Mouse (Mus musculus) inflammation-experienced regulatory T-cells, adult 6 months (primary cell): ENCODE measurements around the gene Gm1043. TPM values are rescaled to one million over a fixed set of nuclear protein-coding genes. Genes with fewer than 3 reads are reported as not detected.

Source experiments
- ATAC-seq: one replicate; pipeline ENCODE4 v1.8.0; 2017
- polyA plus RNA-seq, 3 experiments: library from polyadenylated mRNA; unstranded; fragments of 100-300 nt; shearing (Covaris generic); gene quantifications; one replicate each; pipeline ENCODE4 v1.2.1; 2017

The Gm1043 gene
- polyA plus RNA-seq, 3 experiments from 2014 or later: 0.30 to 2.4 (median 2.2) TPM

- ATAC-seq: no peak
Measured at GRCm38 (mm10) chr5:37118242-37118641, 33.1 kb downstream of the Gm1043 start.

GRCm38 (mm10) chr5:37121186-37121680, 36.1 kb downstream of the Gm1043 start:
- no peak for ATAC-seq

GRCm38 (mm10) chr5:37131841-37132240, 46.7 kb downstream of the Gm1043 start:
- ATAC-seq: no peak

DNA sequence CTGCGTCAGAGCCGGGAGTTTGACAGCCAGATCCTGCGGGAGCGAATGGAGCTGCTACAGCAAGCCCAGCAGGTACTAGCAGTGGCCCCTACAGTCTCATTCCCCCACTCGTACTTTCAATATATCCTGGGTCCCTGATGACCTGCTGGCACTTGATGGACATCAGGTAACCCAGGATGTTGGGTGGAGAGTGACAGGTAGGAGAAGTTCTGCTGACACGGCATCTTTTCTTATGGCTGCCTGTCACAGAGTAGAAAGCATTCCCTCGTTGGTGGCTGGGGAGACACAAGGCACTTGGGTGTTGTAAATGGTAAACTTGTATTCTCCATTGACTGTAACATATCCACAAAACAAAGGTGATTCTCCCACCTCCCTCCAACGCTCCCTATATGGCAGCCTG, 56.6 kb downstream of the Gm1043 start:
- no peak for ATAC-seq

GRCm38 (mm10) chr5:37147536-37147935, 62.4 kb downstream of the Gm1043 start:
- ATAC-seq: no peak

DNA sequence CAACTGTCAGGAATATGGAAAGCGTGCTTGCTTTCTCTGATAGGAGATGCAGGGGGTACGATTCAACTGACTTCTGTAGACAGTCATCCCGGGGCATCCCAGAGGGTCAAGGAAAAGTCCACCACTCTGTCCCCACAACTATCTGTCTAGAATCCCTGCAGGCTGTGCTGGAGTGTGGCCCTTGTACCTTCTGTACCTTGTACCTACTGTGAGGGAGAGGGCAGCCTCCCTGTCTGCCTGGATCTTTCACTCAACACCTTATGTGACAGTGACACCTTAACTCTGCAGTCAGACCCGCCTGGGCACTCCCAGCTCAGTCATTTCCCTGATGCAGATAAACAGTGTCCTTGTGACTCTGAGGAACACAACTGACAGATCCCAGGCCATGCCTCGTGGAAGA, 65.5 kb downstream of the Gm1043 start:
- ATAC-seq: no peak

- no peak for ATAC-seq
Measured at GRCm38 (mm10) chr5:37154472-37154871, 69.3 kb downstream of the Gm1043 start.

DNA sequence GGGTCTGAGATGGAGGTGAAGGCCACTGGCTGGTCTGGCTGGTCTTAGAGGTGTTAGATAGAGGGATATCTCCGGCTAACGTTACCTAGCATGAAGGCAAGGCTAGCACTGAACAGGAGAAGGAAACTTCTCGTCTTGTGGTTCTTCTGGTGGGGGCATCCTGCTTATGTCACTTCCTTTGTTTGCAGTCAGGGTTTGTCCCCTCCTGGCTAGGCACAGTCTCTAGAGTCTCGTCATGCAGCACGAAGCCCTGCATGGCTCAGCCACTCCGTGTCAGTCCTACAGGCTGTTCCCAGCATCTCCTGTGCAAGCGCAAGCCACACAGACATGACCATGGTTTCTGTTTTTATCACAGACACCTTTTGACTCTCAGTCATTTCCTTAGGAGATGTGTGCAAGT, 73.2 kb downstream of the Gm1043 start:
- no peak for ATAC-seq

GRCm38 (mm10) chr5:37162871-37163781, 78.0 kb downstream of the Gm1043 start:
- no peak for ATAC-seq

GRCm38 (mm10) chr5:37176466-37176865, 91.3 kb downstream of the Gm1043 start:
- no peak for ATAC-seq

DNA sequence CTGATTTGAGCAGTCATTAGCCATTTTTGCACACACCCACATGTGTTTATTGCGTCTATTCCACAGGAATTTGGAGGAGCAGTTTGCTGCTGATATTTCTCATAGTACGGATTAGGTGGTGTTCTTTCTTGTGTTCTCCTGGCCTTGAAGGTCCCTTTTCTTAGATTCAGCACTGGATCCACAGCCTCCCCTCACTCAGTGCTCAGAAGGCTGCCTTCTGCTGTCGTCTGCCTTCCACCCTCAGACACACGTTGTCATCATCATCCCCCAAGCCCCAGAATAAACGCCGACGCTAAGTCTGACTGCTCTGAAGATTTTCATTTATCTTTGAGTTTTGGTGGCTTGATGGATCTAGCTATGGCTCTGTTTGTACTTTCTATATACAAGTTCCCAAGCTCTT, 91.9 kb downstream of the Gm1043 start:
- ATAC-seq: no peak

DNA sequence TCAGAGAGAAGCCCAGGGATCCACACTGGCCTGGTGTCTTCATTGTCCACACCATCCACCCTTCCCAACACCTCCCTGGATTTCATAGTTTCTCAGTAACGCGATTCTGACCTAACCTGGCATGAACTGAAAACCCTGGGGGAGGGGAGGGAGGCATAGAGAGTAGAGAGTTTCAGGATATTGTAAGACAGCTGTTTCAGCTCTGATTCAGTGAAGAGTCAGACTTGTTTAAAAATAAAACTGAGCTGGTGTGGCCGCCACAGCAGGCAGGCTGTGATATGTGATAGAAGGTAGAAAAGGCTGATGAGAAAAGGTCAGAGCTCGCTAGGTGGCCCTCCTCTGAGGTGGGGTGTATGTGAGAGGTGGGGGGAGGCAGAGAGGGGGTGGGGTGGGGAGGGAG, 93.6 kb downstream of the Gm1043 start:
- no peak for ATAC-seq

GRCm38 (mm10) chr5:37179872-37180271, 94.7 kb downstream of the Gm1043 start:
- ATAC-seq: no peak

GRCm38 (mm10) chr5:37180624-37181023, 95.5 kb downstream of the Gm1043 start:
- ATAC-seq: no peak

GRCm38 (mm10) chr5:37184605-37185004, 99.4 kb downstream of the Gm1043 start:
- no peak for ATAC-seq

GRCm38 (mm10) chr5:37190378-37190777, 105.2 kb downstream of the Gm1043 start:
- no peak for ATAC-seq

DNA sequence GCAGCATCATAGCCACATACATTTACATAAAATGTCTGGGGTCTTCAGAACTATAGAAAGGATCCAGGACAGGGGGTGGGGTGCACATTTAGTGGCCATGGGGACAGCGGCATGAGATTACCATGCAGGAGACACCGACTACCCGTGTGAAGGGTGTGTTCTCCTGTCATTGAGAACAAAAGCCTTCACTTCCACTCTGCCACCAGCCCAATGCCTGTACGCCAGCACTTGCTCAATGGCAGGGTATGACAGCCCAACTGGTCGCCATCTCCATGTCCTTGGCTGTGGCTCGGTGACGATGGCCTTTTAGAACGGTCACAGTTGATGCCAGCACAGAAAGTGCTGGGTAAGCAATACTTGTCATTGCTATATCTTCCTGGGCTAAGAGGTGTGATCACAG, 111.0 kb downstream of the Gm1043 start:
- no peak for ATAC-seq

GRCm38 (mm10) chr5:37196666-37197250, 111.6 kb downstream of the Gm1043 start:
- peak; percentile 65 for ATAC-seq

DNA sequence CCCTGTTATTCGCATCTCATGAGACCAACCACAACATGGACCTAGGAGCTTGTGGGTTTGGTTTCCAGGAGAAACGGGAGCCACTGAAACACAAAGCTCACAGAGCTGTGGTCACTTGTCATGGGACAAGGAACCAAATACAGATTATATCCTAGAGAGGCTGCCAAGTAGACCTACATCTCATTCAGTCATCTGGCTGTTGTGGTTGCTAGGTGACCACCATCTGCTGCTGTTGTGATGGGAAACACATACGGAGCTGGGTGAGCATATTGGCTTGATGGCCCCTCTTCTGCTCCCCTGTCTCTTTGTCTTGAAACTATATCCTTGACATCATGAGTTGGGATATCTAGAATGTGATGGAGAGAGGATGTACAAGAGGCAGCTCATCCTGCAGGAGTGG, 112.3 kb downstream of the Gm1043 start:
- no peak for ATAC-seq

DNA sequence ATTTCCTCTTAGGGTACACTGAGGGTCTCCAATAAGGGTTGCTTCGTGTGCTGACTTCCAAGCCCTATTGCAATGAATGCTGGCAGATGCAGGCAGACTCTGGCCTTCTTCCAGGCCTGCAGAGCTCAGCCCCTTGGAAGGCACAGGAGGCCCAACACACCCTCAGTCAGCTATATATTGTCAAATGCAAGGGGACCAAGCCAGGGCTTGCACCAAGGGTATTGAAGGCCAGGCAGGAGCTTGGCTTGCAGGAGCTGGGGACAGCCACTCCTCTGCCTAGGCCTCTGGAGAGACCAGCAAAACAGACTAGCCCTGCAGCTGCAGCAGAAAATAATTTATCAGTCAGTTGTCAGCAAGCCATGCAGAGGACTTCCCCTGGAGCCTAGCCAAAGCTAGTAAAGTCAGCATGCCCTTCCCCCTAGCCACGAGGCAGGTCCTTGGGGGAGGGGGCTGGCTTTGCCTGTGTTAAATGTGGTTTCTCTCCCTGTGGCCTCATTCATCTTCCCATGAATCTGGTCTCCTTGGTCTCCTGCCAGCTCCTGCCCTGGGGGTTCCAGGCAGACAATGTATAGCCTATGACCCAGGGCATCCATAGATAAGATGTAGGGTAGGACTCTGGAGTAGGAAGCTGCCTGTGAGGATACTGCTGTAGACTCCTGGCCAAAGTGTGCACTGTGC, 113.0 kb downstream of the Gm1043 start:
- no peak for ATAC-seq

DNA sequence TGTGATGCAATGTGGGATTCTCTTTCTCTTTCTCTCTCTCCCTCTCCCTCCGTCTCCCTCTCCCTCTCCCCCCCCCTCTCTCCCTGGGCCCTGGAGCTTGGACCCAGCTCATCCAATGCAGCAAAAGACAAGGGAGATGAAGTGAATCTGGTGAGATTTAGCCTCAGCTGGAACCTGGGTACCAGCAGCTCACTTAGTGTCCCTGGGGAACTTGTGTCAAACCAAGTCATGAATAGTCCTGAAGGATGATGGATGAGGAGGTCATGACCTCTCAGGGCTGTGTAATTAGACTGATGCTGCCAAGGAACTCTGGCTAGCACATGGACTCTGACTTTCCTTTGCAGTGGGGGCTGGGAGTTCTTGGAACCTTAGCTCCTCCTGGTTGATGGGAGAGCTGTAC, 117.1 kb downstream of the Gm1043 start:
- ATAC-seq: no peak

DNA sequence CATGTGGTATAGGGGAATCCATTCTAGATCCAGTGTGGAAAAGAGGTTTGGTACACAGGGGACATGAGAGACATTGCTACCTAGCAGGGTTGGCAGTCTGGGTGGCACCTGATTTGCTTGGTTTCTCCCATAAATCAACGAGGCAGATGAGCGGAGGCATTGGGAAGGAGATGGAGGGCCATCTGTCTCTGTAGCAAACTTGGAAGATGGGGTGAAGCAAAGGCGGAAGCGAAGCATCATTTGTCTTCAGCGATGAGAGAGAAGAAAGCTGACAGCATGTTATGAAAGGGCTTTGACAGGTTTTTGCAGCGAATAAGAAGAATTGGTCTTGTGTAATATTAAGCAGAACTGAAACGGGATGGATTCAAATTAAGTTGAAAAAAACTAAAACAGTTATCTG, 119.7 kb downstream of the Gm1043 start:
- no peak for ATAC-seq

GRCm38 (mm10) chr5:37205420-37205819, 120.2 kb downstream of the Gm1043 start:
- ATAC-seq: no peak
